Mouse (Mus musculus) liver, postnatal 0 days (tissue): ENCODE measurements at regions not wholly inside any gene's neighbourhood (a gene's known extent, or its start where the extent isn't known, plus 50 kb on each side); places are given as distances from the start of the nearest gene placed in this dataset.

ENCODE experiments used
- CTCF ChIP-seq: sonication (generic); IDR thresholded peaks from 2 replicates; pipeline ENCODE4 v1.5.1; 2016; ENCODE audit warnings: antibody characterized with exemption, low read depth
- EP300 ChIP-seq: IDR thresholded peaks from 2 replicates; pipeline ENCODE4 v1.6.1; 2016; ENCODE audit warnings: antibody characterized with exemption, low read depth, mild to moderate bottlenecking

- TF ChIP-seq CTCF (no peak), EP300 (no peak)
Observed at GRCm38 (mm10) chr11:114435788-114436187, 232.5 kb upstream of the Rpl38 start.
